Mouse (Mus musculus): ENCODE results near the gene Samhd1.

Samhd1 gene

DNA sequence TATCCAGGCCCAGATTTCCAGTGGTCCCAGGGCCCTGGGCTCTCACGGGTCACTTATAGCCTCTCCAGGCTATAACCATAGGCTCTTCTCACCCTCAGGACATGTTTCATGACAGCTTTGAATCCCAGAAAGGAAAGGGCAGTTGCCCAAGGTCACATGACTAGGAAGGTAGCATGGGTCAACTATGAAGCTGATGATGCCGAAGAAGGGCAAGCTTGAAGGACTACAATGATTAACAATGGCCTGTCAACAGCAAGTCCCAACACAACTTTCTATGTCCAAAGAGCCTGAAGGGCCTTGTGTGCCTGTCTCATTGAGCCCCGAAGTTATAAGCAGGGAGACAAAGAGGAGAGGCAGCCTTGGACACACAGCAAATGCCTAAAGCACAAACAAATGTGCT, 77.9 kb downstream of the Samhd1 start:
- intact Hi-C loops (cut with DNase I) = no loop called here

GRCm38 (mm10) chr2:157055721-157056120, 79.3 kb downstream of the Samhd1 start:
- intact Hi-C loops (cut with DNase I) = no loop called here

GRCm38 (mm10) chr2:157054816-157055215, 80.2 kb downstream of the Samhd1 start:
- intact Hi-C loops (cut with DNase I) = no loop called here

DNA sequence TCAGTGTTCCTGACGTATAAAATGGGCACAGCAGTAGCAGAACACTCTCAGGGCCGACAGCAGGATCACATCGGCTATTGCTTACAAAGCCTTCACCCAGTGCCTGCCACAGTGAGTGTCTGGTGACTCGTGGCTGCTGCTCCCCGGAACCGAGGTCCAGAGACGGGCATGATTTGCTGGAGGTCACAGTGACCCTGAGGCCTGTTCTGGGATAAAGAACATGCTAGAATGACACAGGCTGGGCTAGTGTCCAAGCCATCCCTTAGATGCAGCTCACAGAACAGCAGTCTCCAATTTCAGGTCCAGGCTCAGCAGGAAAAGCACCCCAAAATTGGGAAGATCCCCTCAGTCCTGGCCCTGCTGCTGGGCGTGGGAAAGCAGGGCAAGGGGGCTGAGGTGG, 80.8 kb downstream of the Samhd1 start:
- intact Hi-C loops (cut with DNase I) = no loop called here

- intact Hi-C loops (cut with DNase I) = no loop called here
Observed at GRCm38 (mm10) chr2:157053787-157054186, 81.3 kb downstream of the Samhd1 start.

DNA sequence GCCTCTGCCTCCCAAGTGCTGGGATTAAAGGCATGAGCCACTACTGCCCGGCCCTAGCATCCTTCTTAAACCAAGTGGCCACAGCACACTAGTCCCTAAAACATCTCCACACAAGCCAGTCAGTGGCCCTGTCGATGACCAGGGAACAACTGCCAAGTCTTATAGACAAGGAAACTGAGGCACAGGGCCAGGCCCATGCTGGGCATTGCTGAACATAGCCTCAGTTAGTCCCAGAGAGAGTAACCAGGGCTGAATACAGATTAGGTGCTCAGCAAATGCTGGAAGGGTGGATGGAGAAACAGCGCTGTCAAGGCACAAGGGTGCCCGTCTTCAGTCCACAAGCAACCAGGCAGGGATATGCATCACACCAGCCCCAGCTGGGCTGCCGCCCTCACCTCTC, 81.9 kb downstream of the Samhd1 start:
- intact Hi-C loops (cut with DNase I) = no loop called here

GRCm38 (mm10) chr2:157052448-157052847, 82.6 kb downstream of the Samhd1 start:
- intact Hi-C loops (cut with DNase I) = no loop called here

DNA sequence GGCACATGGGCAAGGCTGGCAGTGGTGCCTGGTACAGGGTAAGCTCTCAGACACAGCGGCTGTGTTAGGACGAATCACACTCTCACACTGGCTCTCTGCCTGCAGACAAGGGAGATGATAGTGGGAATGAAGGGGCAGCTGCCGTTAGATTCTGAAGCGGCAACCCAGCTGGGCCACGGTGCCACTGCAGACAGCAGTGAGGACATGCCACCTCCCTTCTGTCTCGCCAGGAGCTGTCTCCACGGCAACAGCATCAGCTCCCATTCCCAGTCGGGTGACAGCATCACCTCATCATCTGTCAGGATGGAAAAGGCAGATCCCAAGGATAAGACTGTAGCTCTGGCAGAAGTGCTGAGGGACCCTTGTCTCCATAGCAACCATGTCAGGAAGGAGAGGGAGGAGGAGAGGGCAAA, 85.2 kb downstream of the Samhd1 start:
- intact Hi-C loops (cut with DNase I) = no loop called here

GRCm38 (mm10) chr2:157048395-157049181, 86.5 kb downstream of the Samhd1 start:
- intact Hi-C loops (cut with DNase I) = no loop called here

All from adrenal gland (tissue).